Mouse (Mus musculus): ENCODE results near the gene Kcnip1. TPM values are rescaled to one million over a fixed set of nuclear protein-coding genes. Genes with fewer than 3 reads are reported as not detected.

Kcnip1 gene
- polyA plus RNA-seq, 1 experiment from 2014 or later: 2.0 TPM

DNA sequence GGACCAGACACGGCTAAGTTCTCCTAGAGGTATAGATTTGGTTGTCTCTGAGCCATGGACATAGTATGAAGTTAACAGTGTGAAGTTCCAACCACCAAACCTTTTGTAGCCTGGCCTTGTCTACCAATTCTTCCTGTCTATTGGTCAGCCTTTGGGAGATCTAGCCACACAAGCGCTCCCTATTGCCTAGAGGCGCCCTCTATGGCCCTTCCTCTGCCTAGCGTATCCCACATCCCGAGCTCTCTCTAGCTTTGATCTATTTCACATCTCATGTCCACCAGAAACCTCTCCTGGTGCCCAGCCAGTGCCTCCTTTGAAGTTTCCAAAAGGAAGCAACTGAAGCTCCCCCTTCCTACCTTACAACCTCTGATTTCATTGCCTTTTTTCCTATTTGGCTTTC is 147.0 kb downstream of the Kcnip1 start:
- Histone ChIP-seq H3K4me2 (ENCODE audit: low read length) (no peak overlapping the region), H3K27me3 (ENCODE audit: insufficient read depth, low read length) (peaks cover 11% of the 10 kb centered on the region), H3K9ac (ENCODE audit: low read depth, low read length) (no peak overlapping the region), H3K27ac (no peak overlapping the region), H3K36me3 (ENCODE audit: insufficient read depth, low read length) (no peaks in the 10 kb centered on the region), H3K9me3 (replicated peaks; ENCODE audit: low read length) (no peaks in the 10 kb centered on the region), H3K4me1 (replicated peaks; ENCODE audit: insufficient read depth, low read length) (0 out of 2 replicates have a peak, but pooled peaks cover 9% of the 10 kb centered on the region), H3K4me3 (replicated peaks; ENCODE audit: low read depth, low read length) (no peak overlapping the region)
- ATAC-seq (replicated peaks; ENCODE audit: low FRiP score, low read depth) (no peak), DNase-seq (ENCODE audit: low spot score) (no peak)
- TF ChIP-seq CTCF (IDR thresholded peaks at IDR 0.05; ENCODE audit: low read depth): peak; percentile 20; the same call in 1 of the 2 replicates
- WGBS: 52% methylated on average over 5 of the region's 5 CpGs

DNA sequence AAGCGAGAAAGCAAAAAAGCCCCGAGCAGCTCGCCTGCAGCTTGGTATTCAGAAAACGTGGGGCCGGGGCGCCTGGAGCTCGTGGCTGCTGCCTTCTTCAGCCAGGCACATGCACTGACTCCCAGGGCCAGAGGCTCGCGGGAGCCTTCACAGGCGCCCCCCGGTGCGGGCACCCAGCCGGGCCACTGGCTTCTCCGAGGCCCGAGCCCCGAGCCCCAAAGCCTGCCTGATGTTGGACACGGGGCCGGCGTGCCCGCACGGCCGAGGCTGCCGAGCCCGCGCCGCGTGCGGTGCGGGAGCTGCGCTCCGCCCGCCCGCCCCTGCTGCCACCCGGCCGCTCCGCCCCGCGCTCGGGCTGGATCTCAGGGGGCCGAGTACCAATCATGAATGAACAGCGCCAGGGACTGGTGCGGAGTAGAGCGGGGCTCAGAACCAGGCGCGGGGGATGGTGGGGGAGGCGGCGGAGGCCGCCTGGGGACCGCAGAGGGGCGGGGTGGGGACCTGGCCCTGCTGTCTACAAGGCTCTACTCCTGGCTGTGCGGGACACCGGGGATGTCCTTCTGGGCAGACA is 149.6 kb downstream of the Kcnip1 start:
- H3K4me3 ChIP-seq (replicated peaks; ENCODE audit: low read depth, low read length): peak overlapping the region; percentile 34
- no peaks in the 10 kb centered on the region for H3K9me3 ChIP-seq (replicated peaks; ENCODE audit: low read length)
- no peaks in the 10 kb centered on the region for H3K36me3 ChIP-seq (ENCODE audit: insufficient read depth, low read length)
- no peak for ATAC-seq (replicated peaks; ENCODE audit: low FRiP score, low read depth)
- TF ChIP-seq CTCF (IDR thresholded peaks at IDR 0.05; ENCODE audit: low read depth): no peak
- H3K27me3 ChIP-seq (ENCODE audit: insufficient read depth, low read length): peaks cover 9% of the 10 kb centered on the region
- H3K4me1 ChIP-seq (replicated peaks; ENCODE audit: insufficient read depth, low read length): 0 out of 2 replicates have a peak, but pooled peaks cover 3% of the 10 kb centered on the region
- 0 out of 2 replicates have a peak overlapping the region, but pooled peaks have one; percentile 40 for H3K9ac ChIP-seq (ENCODE audit: low read depth, low read length)
- H3K27ac ChIP-seq: no peak overlapping the region
- under 1% methylated on average over 52 of the region's 52 CpGs for WGBS
- peak; percentile 25 for DNase-seq (ENCODE audit: low spot score)
- H3K4me2 ChIP-seq (ENCODE audit: low read length): peak overlapping the region; percentile 71

DNA sequence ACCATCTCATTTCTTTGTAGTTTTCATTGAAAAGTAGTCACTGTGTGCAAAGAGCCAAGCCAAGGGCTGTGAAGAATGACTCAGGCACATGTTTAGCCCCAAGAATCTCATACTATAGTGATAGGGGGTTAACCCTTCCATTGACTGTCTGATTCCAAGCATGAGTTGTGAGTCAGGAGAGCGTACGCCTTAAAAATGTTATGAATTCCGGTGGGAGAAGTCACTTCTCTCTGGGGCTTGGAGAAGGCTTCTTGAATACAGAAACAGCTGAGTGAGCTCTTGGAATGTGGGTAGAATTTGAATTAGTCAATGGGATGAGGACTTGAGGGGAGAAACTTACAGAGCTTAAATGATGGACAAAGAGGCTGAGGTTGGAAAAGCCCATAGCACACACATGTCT is 153.9 kb downstream of the Kcnip1 start:
- no peak for ATAC-seq (replicated peaks; ENCODE audit: low FRiP score, low read depth)

DNA sequence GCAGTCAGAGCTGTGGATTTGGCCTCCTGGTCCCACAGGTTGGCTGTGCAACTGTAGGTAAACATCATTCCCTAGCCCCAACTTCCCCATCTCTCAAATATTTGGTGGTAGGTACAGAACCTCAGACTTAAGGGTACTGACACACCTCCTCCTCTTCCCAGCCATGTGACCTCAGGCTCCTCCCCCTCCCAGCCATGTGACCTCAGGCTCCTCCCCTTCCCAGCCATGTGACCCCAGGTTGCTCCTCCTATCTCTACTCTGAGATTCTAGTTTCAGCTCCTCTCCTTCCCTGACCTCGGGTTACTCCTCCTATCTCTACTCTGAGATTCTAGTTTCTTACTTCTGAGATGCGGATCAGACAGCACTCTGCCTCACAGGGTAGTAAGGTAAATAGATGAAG is 163.2 kb downstream of the Kcnip1 start:
- peak; percentile 46 for ATAC-seq (replicated peaks; ENCODE audit: low FRiP score, low read depth)

More for the DNA sequence above, 153.9 kb downstream of the Kcnip1 start:
- no peak for DNase-seq (ENCODE audit: low spot score)
- Histone ChIP-seq H3K4me1 (replicated peaks; ENCODE audit: insufficient read depth, low read length) (0 out of 2 replicates have a peak, but pooled peaks cover 3% of the 10 kb centered on the region), H3K9me3 (replicated peaks; ENCODE audit: low read length) (no peaks in the 10 kb centered on the region), H3K4me3 (replicated peaks; ENCODE audit: low read depth, low read length) (no peak overlapping the region), H3K36me3 (ENCODE audit: insufficient read depth, low read length) (no peaks in the 10 kb centered on the region), H3K9ac (ENCODE audit: low read depth, low read length) (no peak overlapping the region), H3K4me2 (ENCODE audit: low read length) (no peak overlapping the region), H3K27ac (no peak overlapping the region), H3K27me3 (ENCODE audit: insufficient read depth, low read length) (0 out of 2 replicates have a peak, but pooled peaks cover 4% of the 10 kb centered on the region)
- no peak for TF ChIP-seq CTCF (IDR thresholded peaks at IDR 0.05; ENCODE audit: low read depth)
- WGBS: 76% methylated on average over 3 of the region's 3 CpGs

DNA sequence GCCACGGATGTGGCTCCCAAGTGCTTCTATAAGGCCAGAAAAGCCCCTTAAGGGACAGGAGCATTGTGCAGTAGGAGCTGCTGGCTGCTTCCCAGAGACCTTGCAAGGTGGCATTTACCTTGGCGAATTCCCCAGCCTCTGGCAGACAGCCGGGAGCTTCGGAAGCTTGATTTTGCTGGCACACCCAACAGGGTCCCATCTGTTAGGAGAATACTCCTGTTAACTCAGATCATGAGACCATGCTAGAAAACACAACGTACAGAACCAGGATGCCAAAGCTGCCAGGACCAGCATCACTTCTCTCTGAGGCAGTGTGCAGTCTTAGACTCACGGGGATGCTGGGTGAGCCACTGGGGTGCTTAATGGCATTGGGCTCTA is 165.1 kb downstream of the Kcnip1 start:
- DNase-seq (ENCODE audit: low spot score): no peak
- no peak for ATAC-seq (replicated peaks; ENCODE audit: low FRiP score, low read depth)
- Histone ChIP-seq H3K4me2 (ENCODE audit: low read length) (no peak overlapping the region), H3K36me3 (ENCODE audit: insufficient read depth, low read length) (no peaks in the 10 kb centered on the region), H3K9ac (ENCODE audit: low read depth, low read length) (no peak overlapping the region), H3K4me3 (replicated peaks; ENCODE audit: low read depth, low read length) (no peak overlapping the region), H3K27me3 (ENCODE audit: insufficient read depth, low read length) (no peaks in the 10 kb centered on the region), H3K4me1 (replicated peaks; ENCODE audit: insufficient read depth, low read length) (no peaks in the 10 kb centered on the region), H3K27ac (no peak overlapping the region), H3K9me3 (replicated peaks; ENCODE audit: low read length) (no peaks in the 10 kb centered on the region)
- TF ChIP-seq CTCF (IDR thresholded peaks at IDR 0.05; ENCODE audit: low read depth): no peak
- 72% methylated on average over 6 of the region's 6 CpGs for WGBS

More for the DNA sequence above, 163.2 kb downstream of the Kcnip1 start:
- Histone ChIP-seq H3K4me2 (ENCODE audit: low read length) (no peak overlapping the region), H3K9me3 (replicated peaks; ENCODE audit: low read length) (no peaks in the 10 kb centered on the region), H3K27me3 (ENCODE audit: insufficient read depth, low read length) (no peaks in the 10 kb centered on the region), H3K9ac (ENCODE audit: low read depth, low read length) (no peak overlapping the region), H3K36me3 (ENCODE audit: insufficient read depth, low read length) (no peaks in the 10 kb centered on the region), H3K4me1 (replicated peaks; ENCODE audit: insufficient read depth, low read length) (no peaks in the 10 kb centered on the region), H3K4me3 (replicated peaks; ENCODE audit: low read depth, low read length) (no peak overlapping the region), H3K27ac (no peak overlapping the region)
- WGBS: 56% methylated on average over 2 of the region's 2 CpGs
- TF ChIP-seq CTCF (IDR thresholded peaks at IDR 0.05; ENCODE audit: low read depth): no peak
- no peak for DNase-seq (ENCODE audit: low spot score)

DNA sequence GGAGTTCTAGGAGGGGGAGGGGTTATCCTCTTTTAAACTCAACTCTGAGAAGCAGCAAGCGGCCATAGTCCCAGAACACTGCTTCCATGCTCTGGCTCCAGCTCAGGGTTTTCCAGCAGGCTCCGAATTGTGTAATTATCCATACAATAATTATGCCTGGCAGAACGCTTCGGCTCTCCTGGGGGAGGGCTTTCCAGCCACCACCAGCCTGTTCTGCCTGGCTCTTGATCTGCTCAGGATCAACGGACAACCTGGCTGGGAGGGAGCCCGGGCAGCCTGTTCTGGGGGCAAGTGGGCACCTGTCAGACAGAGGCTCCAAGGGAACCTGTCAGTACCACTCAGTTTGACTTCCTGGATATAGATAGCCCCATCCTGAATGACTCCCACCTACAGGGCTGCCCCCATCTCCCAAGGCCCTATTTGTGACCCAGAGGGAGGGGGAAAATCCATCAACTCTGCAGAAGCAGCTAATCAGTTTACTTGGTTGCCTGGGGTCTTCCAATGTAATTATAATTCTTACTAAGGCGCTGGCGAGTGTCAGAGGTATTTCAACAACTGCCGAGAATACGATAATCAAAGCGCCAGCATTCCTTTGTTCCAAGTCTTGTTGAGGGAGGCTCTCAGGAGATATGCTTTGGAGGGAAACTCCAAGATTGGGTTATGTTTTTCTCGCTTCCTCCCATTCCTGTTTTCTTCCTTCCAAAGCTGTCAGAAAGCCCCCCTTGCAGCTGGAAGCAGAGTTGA is 165.7 kb downstream of the Kcnip1 start:
- no peak overlapping the region for H3K4me2 ChIP-seq (ENCODE audit: low read length)
- ATAC-seq (replicated peaks; ENCODE audit: low FRiP score, low read depth): no peak
- H3K9me3 ChIP-seq (replicated peaks; ENCODE audit: low read length): no peaks in the 10 kb centered on the region
- TF ChIP-seq CTCF (IDR thresholded peaks at IDR 0.05; ENCODE audit: low read depth): no peak
- H3K9ac ChIP-seq (ENCODE audit: low read depth, low read length): no peak overlapping the region
- no peak overlapping the region for H3K27ac ChIP-seq
- H3K36me3 ChIP-seq (ENCODE audit: insufficient read depth, low read length): no peaks in the 10 kb centered on the region
- no peak overlapping the region for H3K4me3 ChIP-seq (replicated peaks; ENCODE audit: low read depth, low read length)
- WGBS: 61% methylated on average over 12 of the region's 12 CpGs
- no peaks in the 10 kb centered on the region for H3K4me1 ChIP-seq (replicated peaks; ENCODE audit: insufficient read depth, low read length)
- no peak for DNase-seq (ENCODE audit: low spot score)
- no peaks in the 10 kb centered on the region for H3K27me3 ChIP-seq (ENCODE audit: insufficient read depth, low read length)
